Mouse (Mus musculus): Measurements from ENCODE around the gene Smg7.

Gene Smg7

DNA sequence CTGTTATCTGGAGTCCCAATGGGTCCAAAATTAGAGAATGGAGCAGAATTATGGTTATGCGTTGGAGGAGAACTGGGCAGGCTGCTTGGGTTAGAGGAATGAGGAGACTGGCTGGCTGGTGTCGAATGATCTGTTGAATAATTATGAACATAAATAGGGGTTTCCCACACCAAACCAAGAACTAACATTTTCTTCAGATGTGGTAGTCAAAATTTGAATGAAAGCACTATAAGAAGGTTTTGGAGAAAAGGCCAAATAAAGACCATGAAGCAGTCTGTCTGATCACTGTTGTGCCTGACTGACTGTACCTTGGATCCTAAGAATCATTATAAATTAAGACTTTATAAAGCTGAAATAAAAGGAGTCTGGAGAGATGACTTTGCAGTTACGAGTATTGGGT, 62.1 kb downstream of the Smg7 start:
- DNase-seq (ENCODE audit: low read depth in 2 of 2, low spot score in 2 of 2), result no peak

DNA sequence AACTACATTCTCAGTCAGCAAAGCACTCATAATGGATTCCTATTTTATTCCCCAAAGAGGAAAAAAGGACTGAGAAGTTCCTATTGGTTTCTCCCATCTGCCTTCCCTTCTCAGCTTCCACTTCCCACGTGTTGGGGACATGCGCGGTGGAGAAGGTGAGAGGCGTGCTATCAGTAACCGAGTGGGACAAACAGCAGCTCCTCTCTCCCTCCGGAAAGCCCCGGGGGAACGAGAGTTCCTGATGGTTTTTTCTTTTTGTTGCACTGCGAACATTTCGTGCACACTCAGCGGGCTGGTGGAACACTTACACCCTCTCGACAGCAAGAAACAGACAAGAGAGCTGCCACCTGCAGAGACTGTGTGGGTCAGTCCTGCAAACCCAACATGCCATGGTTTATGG, 63.6 kb downstream of the Smg7 start:
- no peak for DNase-seq (ENCODE audit: low read depth in 2 of 2, low spot score in 2 of 2)

DNA sequence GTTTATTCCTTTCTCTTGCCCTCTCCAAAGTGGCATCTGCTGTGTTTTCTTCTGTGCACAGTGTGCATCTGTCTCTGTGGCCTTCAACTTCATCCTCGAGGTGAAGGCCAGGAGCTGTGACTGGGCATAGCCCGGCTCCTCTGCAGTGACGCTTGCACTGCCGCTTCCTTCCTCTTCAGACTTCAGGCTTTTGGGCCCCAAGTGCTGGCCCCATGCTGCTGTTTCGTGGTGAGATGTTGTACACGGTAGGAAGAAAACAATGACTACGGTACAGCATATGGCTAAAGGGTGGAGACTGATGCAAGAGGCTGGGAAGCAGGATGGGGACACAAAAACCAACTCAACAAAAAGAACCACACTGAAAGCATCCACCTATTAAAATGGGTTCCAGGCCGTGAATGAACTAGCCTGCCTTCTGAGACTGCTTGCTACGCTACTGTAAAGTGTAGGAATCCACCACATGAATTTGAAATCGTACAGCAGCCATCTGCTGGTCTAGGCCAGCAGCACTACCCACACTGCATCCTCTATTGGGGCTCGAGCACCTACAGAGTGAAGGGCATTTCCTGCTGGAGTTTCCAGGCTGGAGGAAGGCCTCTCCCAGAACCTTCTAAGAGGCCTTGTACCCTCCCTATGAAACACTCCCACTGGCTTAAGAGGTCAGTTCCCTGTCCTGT, 64.3 kb downstream of the Smg7 start:
- no peak for DNase-seq (ENCODE audit: low read depth in 2 of 2, low spot score in 2 of 2)

DNA sequence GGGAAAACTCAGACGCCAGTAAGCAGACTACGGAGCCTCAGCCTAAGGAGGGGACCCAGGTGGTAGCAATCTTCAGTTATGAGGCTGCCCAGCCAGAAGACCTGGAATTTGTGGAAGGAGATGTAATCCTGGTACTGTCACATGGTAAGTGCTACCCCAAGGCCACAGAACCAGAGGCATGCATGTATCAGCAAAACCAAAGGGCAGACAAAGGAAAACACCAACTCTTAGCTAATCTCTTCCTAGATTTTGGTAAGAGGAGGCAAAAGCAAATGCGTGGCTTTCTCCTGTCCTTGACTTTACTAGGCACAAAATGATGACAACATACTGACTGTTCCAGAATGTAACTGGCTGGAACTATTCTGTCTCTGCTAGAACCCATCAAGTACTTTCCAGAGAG, 67.4 kb downstream of the Smg7 start:
- DNase-seq (ENCODE audit: low read depth in 2 of 2, low spot score in 2 of 2), result no peak

DNA sequence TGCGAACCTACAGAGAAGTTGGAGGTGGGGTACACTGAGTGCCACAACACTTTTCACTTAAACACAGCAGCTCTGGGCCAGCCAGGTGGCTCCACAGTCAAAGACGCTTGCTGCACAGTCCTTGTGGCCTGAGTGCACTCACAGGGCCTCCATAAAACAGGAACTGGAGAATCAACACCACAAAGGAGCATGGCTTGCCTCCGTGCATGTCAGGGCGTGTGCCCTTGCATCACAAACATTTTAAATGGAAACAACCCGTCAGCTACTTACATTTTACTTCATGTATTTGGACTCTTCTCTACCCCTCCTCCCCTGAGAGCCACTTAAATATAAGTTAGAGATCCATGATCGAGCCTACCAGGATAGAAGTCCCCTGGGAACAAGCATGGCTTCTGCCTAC, 70.1 kb downstream of the Smg7 start:
- no peak for DNase-seq (ENCODE audit: low read depth in 2 of 2, low spot score in 2 of 2)

DNA sequence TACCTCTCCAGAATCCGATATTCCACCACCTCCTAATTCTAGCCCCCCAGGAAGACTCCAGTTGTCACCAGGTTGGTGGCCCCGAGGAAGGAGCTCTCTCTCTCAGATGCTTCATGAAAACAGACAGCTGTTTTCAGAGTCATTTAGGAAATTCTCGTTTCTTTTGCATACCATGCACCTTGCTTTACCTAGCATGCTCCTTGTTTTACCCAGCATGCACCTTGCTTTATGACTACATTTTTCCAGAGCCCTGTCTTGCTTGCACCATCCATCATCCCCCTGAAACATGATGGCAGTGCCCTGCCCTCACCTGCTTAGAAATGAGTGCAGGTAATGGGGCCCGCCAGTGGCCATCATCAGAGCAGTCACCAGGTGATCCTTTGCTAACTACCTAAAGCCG, 70.8 kb downstream of the Smg7 start:
- DNase-seq (ENCODE audit: low read depth in 2 of 2, low spot score in 2 of 2), result no peak

DNA sequence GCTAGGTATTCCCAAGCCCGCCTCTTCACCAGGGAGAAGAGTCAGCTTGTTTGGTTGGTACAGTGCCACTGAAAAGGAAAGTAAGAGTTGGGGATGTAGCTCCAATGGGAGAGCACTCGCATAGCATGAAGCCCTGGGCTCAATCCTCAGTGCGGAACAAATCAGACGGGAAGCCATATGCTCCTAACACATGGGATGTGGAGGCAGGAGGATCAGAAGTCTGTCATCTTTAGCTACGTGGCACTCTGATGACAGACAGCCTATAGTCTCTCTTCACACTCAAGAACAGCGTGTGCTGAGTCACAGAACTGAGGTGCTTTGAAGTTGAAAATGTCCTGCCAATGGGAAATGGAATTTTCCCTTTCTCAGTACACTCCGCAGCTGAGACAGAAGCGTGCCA, 71.4 kb downstream of the Smg7 start:
- DNase-seq (ENCODE audit: low read depth in 2 of 2, low spot score in 2 of 2), result no peak

DNA sequence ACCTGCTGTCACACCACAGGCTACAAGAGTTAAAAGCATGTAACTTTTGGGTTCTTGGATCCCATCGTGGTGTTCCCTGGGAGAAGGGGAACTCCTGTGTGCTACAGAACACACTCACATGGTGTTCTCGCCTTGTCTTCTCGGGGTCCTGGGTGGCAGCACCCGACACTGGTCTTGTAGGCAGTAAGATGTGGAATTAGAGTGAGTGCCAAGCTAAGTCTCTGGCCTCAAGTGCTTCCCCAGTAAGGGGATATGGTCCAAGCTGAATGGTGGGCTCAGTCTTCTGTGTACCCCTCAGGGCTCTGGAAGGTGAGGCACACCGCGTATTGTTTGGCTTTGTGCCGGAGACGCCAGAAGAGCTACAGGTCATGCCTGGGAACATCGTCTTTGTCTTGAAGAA, 72.4 kb downstream of the Smg7 start:
- DNase-seq (ENCODE audit: low read depth in 2 of 2, low spot score in 2 of 2), result no peak

DNA sequence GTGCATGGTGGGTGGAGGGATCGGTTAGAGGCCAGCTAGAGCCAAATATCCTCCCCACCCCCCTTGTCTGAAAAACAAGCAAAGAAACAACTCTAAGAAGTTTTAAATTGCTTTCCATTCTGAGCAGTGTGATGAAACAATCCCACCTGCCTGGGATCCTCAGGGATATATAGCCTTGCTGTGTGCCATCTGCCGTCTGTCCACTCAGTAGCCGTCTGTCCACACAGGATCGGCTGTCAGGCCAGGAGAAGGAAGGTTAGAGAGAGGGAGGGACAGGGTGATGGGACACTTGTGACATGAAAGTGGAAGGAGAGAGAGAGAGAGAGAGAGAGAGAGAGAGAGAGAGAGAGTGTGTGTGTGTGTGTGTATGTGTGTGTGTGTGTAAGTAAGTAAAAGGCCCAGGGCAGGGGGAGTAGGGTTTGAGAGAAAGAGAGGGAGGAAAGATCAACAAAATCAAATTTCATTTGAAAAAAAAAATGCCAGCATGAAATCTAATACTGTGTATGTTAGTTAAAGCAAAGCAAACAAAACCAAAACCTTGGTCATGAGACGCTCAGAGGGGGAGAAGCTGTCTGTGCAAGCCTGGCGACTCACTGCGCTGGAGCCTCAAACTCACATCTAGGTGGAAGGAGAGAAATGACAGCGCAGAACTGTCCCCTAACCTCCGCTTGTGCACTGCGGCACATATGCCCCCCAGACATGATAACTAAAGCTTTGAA, 73.7 kb downstream of the Smg7 start:
- DNase-seq (ENCODE audit: low read depth in 2 of 2, low spot score in 2 of 2), result no peak

DNA sequence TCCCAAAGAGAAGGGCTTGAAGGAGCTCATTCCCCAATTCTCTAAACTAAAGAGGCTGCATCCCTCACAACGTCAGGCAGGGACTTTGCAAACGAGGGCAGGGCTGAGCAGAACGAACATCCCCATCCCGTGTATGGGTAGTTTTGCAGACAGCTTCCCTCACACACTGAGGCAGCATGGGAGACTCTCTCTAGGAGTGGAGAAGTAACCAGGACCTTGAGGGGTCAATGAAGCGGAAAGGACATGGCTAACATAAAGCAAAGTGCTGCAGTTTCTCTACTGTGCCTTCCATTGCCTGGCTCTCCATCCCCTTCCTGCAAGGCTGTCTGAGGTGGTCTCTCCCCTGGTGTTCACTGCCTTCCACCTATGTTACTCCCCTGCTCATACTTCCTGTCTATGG, 74.3 kb downstream of the Smg7 start:
- DNase-seq (ENCODE audit: low read depth in 2 of 2, low spot score in 2 of 2), result no peak

DNA sequence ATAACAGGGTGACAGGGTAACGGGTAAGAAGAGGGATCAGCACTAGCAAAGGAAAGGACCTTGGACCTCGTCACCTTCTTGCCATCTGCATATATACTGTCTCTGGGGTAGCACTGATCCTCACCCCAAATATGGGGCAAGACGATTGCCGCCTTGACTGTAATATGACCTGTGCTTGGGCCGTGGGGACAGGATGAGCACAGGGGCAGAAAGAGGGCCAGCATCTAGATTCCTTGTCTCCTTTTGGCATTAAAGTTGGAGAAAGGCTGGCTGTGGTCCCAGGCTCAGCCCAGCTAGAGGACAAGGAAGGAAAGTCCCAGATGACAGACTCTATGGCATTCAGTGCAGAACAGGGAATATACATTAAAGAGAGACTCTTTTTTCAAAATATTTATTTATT, 76.0 kb downstream of the Smg7 start:
- no peak for DNase-seq (ENCODE audit: low read depth in 2 of 2, low spot score in 2 of 2)

DNA sequence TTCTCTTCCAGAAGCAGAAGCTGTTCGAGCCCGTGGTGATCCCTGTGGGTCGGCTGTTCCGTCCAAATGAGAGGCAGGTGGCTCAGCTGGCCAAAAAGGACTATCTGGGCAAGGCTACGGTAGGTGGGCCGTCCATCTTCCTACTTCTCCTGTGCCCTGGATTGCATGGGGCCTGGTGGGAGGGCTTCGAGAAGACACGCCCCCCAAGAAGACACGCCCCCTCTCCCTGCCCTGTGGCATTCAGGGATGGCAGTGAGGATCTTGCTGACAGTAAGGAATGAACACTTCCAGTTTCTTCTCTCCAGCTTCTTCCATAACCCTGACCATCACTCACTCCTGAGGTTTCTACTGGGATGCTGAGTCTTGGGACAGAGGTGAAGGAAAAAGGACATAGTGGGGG, 78.2 kb downstream of the Smg7 start:
- DNase-seq (ENCODE audit: low read depth in 2 of 2, low spot score in 2 of 2), result no peak

DNA sequence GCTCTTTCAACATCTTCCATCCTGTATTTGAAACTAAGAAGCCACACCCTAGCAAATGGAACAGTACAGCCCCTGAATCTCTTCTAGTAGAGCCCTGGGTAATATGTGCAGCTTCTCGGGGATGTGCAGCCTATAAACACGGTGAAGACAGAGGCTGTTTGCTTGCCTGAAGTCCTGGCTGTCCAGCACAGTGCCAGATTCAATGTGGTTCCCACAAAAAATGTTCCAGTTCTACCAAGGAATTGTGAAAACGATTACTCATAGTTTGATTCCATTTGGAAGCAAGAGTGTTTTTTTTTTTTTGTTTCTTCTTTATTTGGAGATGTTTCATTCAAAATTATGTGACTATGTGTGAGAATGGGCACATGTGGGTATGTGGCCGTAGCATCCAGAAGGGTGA, 80.7 kb downstream of the Smg7 start:
- DNase-seq (ENCODE audit: low read depth in 2 of 2, low spot score in 2 of 2), result no peak

DNA sequence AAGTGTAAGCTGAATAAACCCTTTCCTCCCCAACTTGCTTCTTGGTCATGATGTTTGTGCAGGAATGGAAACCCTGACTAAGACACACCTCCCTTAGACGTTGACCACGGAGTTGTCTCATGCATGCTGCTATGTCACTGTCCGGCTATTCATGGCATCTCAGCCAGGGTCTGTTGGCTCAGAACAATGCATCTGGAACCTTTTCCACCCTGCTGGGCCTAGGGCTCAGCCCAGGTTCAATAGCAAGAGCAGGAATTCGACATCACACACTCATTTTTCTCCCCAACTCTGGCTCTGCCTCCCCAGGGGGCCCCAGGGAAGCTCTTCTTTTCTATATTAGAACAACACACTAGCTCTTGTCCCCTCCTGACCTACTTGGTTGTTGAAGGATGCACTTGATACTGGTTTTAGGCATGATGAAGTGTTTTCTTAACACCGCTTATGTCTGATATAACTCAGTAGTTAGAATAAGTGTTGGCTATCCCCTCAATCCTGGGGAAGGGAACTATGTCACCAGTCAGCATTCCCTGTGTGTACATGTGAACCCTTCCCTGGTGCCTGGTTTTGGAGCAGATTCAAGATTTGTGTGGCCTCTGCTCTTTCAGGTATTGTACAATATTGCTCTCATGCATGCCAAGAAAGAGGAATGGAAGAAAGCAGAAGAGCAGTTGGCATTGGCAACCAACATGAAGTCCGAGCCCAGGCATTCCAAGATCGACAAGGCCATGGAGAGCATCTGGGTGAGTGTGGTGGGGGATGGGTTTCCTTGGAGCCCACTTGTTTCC, 81.3 kb downstream of the Smg7 start:
- DNase-seq (ENCODE audit: low read depth in 2 of 2, low spot score in 2 of 2), result no peak

DNA sequence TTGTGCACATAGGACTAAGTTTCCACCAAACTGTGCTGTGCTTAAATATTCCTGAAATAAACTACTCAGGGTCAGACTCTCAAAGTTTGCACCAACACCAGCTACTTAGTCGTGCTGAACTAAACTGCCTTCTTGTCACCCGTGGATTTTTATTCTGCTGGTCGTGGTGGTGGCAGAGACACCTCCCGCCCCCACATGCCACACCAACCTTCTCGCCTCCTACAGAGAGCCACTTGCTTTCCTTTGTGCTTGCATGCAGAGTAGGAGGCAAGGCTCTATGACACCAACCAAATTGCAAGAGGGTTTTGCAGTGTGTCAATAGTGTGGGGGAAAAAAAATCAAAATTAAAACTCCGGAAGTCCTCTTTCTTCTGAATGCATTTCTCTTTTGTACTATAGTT, 82.9 kb downstream of the Smg7 start:
- DNase-seq (ENCODE audit: low read depth in 2 of 2, low spot score in 2 of 2), result no peak

DNA sequence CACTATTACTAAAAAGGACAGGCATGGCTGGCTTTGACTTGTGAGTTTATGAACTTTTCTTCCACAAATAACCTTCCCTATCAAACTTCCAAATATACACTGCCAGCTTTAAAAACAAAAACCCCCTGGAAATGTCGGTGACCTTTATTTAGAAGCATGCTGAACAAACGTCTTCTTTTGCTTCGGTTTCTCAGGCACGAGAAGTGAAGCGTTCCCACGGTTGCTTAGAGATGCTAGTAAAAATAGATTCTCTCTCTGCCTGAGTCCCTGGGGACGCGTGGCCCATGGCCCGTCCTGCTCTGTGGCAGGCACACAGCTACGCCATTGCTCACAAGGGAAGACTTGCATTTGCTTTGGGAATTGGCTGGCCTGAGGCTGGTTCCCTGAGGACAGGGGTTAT, 84.7 kb downstream of the Smg7 start:
- no peak for DNase-seq (ENCODE audit: low read depth in 2 of 2, low spot score in 2 of 2)

DNA sequence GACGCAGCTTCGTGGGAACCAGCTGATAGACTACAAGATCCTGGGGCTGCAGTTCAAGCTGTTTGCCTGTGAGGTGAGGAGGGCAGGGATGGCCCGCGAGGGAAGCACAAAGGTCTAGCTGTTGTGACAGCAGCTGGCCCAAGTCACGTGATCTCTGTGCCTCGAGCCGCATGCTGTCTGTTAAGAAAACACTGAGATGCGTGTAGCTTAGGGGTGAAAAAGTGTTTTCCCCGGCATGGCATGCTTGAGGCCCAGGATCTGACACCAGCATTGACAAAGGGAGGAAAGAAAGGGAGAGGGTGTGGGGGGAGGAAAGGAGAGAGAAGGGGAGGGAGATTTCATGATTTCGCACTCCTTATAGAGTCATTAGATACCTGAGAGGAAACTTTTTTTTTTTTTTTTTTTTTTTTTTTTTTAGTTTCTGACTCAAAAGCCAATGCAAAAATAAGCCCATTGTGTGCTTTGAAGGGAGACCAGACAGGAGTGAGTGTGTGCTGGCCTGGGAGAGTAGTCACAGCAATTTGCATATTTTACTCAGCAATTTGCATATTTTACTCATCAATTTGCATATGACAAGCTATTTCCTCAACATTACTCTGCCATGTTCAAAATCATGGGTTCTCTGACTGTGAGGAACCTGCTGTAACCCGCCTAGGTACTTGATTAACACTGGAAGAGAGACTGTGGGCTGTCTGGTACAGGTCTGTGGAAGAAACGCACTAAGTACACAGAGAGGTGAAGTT, 85.2 kb downstream of the Smg7 start:
- DNase-seq (ENCODE audit: low read depth in 2 of 2, low spot score in 2 of 2), result no peak

DNA sequence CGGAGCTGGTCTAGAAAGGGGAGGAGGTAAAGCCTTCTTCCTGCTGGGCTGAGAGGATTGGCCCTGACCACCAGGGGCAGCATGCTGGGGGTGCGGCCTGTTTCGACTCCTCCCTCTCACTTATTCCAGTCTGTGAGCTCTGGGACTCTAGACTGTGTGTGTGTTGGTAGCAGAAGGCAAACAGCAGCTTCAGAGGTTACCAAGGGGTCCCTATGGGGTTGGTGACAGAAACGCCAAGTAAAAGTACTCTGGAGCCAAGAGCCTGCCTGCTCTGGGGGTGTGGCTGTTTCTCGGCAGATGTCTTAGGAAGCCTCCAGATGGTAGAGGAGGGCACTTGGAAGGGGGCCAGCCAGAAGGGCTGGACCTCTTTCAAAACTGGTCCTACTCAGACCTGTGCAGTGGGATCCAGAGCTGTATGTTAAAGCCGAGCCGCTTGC, 87.2 kb downstream of the Smg7 start:
- DNase-seq (ENCODE audit: low read depth in 2 of 2, low spot score in 2 of 2), result no peak

DNA sequence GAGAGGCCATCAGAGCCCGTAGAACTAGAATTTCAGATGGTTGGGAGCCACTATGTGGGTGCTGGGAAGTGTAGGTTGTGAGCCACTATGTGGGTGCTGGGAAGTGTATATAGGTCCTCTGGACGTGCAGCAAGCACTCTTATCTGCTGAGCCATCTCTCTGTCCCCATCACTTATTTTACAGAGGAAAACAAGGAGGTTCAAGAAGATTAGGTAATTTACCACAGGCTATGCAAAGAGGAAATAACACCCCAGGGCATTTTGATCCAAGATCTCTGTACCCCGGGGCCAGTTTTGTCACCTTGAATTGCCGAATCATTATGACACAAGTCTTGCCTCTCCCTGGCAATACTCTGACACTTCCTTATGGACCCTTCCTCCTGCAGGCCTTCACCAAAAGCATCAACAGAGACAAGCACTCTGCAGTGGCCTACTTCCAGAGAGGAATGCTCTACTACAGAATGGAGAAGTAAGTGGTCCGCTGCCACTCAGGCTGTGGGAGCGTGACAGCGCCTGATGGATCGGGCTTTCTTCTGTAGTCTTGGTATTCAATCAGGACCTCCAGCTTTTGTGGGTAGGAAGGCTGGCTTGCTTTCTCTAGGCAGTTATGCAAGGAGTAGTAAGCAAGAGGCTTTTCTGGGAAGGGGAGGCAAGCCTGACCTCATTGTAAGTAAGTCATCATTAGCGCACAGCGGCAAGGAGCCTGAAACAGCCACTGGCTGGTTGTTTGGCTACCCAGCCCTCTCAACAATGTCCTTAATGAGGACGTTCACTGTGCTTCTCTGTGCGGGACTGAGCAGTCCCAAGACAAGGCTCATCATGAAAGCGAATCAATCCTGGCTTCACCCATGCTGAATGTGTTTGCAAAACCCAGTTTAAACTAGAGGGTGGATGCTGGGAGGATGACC, 91.7 kb downstream of the Smg7 start:
- no peak for DNase-seq (ENCODE audit: low read depth in 2 of 2, low spot score in 2 of 2)

DNA sequence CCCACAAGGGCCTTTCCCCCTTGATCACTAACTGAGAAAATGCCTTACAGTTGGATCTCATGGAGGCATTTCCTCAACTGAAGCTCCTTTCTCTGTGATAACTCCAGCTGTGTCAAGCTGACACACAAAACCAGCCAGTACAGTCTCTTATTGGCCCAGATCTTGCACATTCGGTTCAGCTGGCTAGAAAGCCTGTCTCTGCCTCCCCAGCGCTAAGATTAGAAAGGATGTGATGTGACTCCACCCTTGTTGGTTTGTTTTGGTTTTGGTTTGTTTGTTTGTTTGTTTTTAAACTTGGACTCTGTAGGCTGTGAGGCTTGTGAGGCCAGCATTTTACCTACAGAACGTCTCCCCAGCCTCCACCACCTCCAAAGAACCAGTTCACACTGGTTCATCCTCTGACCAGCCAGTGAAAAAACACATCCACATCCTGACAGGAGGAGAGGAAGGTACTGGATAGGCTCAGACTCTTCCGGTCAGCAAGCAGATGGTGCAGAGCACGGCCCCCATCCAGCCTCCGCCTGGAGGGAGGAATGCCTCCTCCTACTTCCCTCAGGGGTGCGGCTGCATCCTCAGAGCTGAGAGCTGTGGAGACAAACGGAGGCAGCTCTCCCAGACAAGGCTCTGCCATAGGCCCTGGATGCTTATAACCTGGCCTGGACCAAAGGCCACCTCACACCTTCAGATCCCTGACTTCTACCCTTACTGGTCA, 92.7 kb downstream of the Smg7 start:
- no peak for DNase-seq (ENCODE audit: low read depth in 2 of 2, low spot score in 2 of 2)
